ENCODE assay signal across 20 mouse cellular contexts in the genomic region with DNA sequence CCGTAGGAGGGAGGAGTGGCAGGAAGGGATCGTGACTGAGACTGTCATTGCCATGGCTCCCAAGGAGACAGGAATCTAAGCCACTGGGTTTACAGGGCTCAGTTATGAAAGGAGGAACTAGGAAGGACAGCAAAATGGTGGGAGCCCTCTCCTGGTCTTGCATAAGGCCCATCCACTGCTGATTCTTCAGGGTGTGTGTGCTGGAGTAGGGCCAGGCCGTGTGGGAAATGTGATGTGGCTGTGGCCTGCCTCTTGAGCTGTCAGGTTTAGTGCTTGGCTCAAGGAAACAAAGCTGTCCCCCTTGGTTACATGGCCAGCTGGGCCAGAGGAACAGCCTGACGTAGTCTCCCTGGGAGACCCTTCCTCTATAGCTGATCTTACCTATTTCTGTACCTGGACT.
"Had no signal": no experiment of that assay in that cellular context is flagged by ENCODE, and none has a peak within 500 bp of the region (broad histone marks: within the 10 kb centered on the region; RNA-seq: fewer than 3 reads in every experiment).

No protein-coding gene starts in this region.

- H3K4me3 ChIP-seq: intestine, embryonic 15.5 days; kidney, embryonic 15.5 days; limb, embryonic 10.5 days; limb, embryonic 13.5 days; liver, embryonic 12.5 days; liver, embryonic 15.5 days; midbrain, embryonic 12.5 days; midbrain, embryonic 15.5 days had no signal

- DNase-seq: kidney, adult 11 months; kidney, adult 8-10 months; kidney, postnatal 10 days; kidney, postnatal 36 days; liver; lung, embryonic 14.5 days; right cerebral cortex, postnatal 14 days; right cerebral cortex, postnatal 4 days; thymus, adult 2 months; thymus, postnatal 14 days; thymus, postnatal 4 days had no signal

- H3K27ac ChIP-seq: intestine, embryonic 15.5 days; kidney, embryonic 15.5 days; limb, embryonic 10.5 days; limb, embryonic 13.5 days; liver, embryonic 12.5 days; liver, embryonic 15.5 days; macrophage; midbrain, embryonic 12.5 days; midbrain, embryonic 15.5 days had no signal

- ATAC-seq: intestine, embryonic 15.5 days; liver, embryonic 12.5 days; midbrain, embryonic 15.5 days had no signal

- H3K9ac ChIP-seq: intestine, embryonic 15.5 days; kidney, embryonic 15.5 days; limb, embryonic 13.5 days; liver, embryonic 12.5 days; liver, embryonic 15.5 days; lung, embryonic 14.5 days; midbrain, embryonic 12.5 days; midbrain, embryonic 15.5 days had no signal

- H3K4me1 ChIP-seq: intestine, embryonic 15.5 days; kidney, embryonic 15.5 days; limb, embryonic 10.5 days; limb, embryonic 13.5 days; midbrain, embryonic 12.5 days; midbrain, embryonic 15.5 days had no signal

- H3K27me3 ChIP-seq: intestine, embryonic 15.5 days; kidney, embryonic 15.5 days; limb, embryonic 13.5 days; liver, embryonic 12.5 days; liver, embryonic 15.5 days; midbrain, embryonic 12.5 days; midbrain, embryonic 15.5 days had no signal

- H3K9me3 ChIP-seq: intestine, embryonic 15.5 days; kidney, embryonic 15.5 days; limb, embryonic 10.5 days; liver, embryonic 12.5 days; liver, embryonic 15.5 days; midbrain, embryonic 12.5 days; midbrain, embryonic 15.5 days had no signal

- H3K4me2 ChIP-seq: intestine, embryonic 15.5 days; kidney, embryonic 15.5 days; limb, embryonic 13.5 days; liver, embryonic 12.5 days; liver, embryonic 15.5 days; lung, embryonic 14.5 days; midbrain, embryonic 12.5 days; midbrain, embryonic 15.5 days had no signal
